Mouse (Mus musculus): ENCODE measurements around the gene Gm49366.
"Not testable (repeated sequence)": the region's sequence is repeated elsewhere in the genome, so short reads cannot be mapped to it uniquely, and the experiment has no call there.

Gm49366 gene

DNA sequence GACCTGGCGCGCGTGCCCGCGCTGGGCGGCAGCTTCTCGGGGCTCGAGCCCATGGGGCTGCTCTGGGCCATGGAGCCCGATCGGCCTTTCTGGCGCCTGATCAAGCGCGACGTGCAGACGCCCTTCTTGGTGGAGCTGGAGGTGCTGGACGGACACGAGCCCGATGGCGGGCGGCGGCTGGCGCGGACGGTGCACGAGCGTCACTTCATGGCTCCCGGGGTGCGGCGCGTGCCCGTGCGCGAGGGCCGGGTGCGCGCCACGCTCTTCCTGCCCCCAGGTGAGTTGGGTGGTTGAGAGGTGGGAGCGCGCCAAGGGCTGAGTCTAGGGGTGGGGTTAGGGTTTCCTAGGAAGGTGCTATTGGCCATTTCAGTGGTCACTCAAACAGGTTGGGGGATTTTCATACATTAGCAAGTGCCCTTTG is at the start of gene Gm49366:
Gene Gm49366, plus strand, starts transcription at position 245 of the 421 bp plus-strand sequence.
- DNase-seq = peak; percentile 69

DNA sequence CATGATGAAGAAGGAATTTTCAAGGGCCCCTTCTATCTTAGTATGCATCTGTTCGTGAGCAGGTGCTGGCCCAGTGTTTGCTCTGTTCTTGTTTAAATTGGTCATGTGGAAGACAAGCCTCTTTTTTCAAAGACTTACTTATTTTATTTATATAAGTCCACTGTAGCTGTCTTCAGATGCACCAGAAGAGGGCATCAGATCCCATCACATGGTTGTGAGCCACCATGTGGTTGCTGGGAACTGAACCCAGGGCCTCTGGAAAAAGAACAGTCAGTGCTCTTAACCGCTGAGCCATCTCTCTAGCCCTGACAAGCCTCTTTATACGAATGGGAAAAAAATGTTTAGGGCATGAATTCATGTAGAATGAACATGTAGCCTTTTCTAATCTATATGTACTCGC is 49.4 kb upstream of the Gm49366 start:
- no peak for DNase-seq

DNA sequence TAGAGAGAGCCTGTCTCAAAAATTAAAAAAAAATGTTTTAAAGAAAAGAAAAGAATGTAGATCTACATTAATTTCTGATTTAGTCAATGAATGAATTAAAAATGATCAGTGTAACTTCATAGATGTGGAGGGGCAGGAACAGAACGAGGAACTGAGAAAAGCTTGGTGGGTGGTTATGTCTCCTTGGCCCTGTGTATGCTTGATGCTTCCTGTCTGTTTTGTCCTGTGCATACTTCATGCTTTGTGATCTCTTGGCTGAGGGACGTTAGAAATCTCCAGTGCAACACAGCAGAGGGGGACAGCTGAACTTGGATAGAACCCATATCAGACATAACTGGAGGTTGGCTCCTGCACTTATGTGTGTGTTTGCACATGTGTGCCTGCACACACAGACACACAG is 41.5 kb upstream of the Gm49366 start:
- no peak for DNase-seq

DNA sequence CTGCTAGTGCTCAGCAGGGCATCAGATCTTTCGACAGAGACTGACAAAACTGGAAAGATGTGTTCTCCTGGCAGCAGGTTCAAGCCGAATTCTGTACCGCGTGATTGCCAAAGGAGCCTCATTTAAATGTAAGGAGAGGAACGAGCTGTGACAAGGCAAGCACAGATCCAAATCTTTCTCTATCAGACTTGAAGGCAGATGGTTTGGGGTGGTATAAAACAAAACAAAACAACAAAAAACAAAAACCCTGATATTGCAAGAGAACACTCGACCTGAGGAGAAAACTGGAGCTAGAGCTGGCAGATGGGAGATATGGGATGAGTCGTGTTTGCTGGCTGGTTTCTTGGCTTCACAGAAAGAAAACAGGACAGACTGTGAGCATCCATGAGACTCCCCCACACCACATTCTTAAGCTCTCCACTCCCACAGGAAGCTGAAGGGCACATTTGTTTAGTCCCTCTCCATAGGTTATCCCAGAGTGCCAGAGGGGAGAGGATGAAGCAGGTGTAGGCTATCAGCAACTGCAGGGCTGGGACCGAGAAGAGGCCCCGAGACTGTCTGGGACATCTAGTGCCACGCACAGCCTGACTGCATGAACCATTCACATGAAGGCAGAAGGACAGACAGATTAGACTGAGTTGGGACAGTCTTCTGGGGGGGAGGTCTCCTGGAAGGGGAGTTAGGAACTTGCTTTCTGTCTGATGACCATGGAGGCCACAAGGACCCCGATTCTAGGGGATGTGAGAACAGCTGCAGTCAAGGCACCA is 40.2 kb upstream of the Gm49366 start:
- DNase-seq = no peak

DNA sequence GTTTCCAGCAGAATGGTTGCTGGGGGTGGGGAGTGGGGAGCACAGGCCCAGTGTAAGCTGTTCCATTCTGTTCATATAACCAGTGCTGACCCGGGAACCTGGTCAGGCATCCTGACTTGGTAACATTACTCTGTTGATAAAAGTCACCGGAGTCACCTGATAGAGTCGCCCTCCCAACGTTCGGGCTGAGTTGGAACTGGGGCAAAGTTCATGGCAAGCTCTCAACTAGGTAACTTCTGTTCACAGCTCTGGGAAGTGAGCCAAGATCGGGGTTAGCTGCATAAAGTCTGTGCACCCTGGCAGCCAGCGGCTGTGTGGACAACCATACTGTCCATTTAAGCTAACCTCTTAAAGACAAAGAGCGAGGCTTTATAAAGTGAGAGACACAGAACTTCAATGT is 39.5 kb upstream of the Gm49366 start:
- DNase-seq = not testable (repeated sequence)

DNA sequence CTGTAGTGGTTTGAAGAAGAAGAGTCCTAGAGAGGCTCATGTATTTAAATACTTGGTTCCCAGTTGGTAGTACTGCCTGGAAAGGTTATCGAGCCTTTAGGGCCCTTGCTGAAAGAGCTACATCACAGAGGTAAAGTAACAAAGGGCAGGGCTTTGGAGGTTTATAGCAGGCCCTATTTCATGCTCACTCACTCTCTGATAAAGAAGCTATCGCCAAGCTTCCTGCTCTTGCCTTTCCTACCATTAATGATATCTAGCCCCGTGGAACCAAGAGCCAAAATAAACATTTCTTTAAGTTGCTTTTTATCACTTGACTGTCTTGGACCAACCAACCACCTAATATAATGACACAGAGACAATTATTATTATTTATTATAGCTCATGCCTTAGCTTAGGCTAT is 38.3 kb upstream of the Gm49366 start:
- no peak for DNase-seq

DNA sequence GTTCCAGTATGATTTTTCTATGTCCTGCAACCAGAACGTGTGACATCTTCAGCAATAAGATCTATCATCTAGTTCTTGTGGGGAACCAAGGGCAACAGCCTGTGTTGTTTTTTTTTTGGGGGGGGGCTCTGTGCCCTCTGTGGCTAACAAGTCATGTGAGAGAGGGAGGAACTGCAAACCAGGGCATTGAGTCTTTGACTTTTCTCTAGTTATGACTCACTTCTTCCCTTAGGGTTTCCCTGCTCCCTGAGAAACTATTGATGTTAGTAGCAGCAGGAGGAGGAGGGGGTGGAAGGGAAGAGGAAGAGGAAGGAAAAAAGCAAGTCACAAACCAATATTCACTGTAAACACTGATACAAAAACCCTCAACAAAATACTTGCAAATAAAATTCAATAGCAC is 34.9 kb upstream of the Gm49366 start:
- DNase-seq = no peak

DNA sequence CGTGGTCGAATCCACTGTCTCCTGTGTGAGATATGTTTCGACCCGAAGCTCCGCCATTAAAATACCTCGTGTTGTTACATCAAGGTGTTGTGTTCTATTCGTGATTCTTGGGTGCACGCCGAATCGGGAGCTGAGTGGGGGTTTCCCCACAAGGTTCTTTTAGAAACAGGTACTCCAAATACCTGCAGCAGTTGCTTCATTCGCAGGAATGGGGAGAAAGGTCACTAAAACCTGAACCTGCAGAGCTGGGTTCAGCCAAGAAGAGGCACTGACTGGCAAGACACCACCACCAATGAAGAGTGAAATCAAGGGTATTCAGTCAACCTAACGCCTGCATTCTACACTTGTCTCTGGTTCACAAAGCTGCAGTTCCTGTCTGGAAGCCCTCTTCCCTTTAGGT is 30.5 kb upstream of the Gm49366 start:
- no peak for DNase-seq

DNA sequence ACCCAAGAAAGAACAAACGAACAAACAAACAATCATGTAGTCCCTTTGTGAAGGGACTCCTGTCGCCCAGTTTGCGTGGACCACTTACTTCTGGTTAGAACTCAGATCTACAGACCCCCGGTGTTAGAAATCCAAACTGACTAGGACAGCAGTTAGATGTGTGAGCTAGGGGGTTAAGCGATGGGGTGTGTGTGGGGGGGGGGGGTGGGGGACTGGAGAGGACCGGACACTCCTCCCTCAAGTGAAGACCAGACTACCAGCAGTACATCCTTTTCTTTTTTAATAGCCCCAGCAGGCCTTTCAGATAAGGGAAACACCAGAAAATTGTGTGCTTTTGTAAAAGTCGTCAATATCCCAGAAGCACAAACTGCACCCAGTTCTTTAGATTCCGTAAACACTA is 30.0 kb upstream of the Gm49366 start:
- DNase-seq = no peak

DNA sequence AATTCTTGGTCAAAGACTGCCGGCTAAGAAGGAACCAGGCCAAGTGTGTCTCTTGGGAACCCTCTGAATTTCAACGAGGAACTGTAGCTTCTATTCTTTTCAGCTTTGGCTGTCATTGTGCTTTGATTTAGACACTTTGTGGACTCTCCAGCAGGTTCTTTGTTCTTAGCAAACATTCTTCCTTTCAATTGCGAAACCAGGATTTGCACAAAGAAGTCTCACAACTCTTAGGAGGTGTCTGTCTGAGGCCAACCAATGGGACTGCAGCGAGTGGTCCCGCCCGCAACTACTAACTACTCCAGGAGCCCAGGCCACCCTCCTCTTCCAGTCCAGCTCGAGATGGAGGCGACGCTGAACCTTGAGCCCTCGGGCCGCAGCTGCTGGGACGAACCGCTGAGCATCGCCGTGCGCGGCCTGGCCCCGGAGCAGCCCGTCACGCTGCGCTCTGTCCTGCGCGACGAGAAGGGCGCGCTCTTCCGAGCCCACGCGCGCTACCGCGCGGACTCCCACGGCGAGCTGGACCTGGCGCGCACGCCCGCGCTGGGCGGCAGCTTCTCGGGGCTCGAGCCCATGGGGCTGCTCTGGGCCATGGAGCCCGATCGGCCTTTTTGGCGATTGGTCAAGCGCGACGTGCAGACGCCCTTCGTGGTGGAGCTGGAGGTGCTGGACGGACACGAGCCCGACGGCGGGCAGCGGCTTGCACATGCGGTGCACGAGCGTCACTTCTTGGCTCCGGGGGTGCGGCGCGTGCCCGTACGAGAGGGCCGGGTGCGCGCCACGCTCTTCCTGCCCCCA is 29.4 kb upstream of the Gm49366 start, which contains the start of gene Acot1:
Gene Acot1, plus strand, starts transcription at position 320 of the 795 bp plus-strand sequence.
- DNase-seq = peak; percentile 40

DNA sequence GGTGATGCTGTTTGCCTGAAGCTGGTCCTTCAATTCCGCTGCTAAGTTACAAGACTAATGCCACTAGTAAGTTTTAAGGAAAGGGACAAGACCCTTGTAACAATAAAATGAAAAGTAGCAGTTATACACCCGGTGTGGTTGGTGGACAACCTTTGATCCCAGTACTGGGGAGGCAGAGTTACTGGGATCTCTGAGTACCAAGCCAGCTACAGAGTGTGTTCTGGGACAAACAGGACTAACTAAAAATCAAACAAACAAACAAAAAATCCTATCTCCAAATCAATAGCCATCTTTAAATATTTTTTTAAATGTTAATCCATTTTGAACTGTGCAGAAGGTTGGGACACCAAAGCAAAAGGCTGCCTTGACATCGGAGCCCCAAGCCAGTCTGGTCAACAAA is 28.5 kb upstream of the Gm49366 start:
- DNase-seq = no peak

DNA sequence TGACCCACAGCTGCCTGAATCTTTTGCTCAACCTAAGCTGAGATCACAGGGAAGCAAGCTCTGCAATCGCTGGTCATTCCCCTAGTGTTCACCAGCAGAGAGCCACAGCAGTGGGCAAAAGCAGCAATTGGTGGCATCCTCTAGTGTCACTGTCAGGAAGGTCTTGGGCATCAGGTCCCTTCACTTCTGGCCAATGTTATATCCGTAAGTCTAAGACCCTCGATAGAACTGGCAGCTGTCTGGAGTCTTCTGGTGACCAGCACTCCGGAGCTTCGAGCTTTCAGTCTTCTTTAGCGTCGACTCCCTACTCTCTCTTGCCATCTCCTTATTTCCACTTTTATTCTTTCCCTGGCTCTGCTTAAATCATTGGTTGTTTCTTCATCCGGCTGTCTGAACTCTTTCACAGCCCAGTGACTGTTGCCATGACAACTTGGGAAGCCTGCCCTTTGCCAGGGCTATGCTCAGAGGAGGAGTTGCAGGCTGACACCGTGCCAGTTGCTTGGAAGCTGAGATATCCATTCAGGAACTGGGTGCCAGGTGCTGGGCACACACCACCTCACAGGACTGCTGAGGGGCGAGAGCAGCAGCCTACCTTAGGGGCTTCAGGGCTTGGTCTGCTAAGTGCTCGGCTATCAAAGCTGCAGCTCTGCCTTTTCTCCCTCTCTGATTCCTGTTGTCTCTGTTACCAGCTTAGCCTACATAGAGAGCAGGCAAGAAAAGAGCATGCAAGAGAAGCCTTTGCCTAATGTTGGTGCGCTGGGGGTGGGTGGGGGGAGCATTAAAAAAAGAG is 27.3 kb upstream of the Gm49366 start:
- peak; percentile 81 for DNase-seq

DNA sequence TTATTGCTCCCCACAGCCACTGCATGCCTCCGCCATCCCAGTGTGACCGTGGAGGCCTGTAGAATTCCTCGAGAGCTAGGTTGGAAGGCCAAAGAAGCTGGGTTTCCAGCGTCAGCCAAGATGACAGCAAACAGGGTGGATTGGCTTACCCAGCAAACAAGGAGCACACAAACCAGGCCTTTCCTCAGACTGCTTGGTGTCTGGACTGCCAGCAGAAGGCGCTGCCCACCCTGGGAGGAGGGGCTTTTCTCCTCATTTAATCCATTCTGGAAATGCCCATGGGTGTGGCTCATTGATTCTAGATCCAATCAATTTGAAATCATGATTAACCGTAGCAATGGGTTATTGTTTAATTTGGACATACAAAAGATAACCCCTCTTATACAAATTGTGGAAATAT is 25.6 kb upstream of the Gm49366 start:
- DNase-seq = no peak

DNA sequence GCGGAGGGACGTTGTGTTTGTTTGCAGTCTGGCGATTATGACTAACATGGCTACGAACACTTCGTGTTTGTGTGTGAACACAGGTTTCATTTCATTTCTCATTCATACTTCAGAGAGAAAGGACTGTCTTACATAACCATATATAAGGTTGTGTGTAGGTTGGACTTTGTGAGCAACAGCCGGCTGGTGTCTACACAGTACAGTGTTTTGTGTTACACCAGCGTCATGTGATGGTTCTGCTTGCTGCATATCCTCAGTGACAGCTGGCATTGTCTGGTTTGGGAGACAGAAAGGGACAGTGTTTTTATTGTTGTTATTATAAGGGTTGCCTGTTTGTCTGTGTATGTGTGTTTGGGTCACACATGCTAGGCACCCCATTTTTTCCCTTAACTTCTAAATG is 25.0 kb upstream of the Gm49366 start:
- DNase-seq = no peak

DNA sequence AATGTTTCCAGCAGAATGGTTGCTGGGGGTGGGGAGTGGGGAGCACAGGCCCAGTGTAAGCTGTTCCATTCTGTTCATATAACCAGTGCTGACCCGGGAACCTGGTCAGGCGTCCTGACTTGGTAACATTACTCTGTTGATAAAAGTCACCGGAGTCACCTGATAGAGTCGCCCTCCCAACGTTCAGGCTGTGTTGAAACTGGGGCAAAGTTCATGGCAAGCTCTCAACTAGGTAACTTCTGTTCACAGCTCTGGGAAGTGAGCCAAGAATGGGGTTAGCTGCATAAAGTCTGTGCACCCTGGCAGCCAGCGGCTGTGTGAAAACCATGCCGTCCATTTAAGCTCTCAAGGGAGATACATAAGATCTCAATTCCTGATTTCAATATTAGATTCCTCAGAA is 18.2 kb upstream of the Gm49366 start:
- DNase-seq = not testable (repeated sequence)

DNA sequence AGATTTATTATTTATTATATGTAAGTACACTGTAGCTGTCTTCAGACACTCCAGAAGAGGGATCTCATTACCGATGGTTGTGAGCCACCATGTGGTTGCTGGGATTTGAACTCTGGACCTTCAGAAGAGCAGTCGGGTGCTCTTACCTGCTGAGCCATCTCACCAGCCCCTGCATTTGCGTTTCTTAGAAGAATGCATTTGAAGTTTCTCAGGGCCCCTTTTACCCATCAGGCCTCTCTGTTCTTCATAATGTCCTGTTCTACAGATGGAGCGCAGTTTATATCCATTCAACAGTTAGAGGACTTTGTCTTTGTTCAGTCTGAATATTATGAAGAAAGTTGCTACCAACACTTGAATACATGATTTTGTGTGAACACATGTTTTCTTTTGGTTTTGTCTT is 16.5 kb upstream of the Gm49366 start:
- DNase-seq = not testable (repeated sequence)

DNA sequence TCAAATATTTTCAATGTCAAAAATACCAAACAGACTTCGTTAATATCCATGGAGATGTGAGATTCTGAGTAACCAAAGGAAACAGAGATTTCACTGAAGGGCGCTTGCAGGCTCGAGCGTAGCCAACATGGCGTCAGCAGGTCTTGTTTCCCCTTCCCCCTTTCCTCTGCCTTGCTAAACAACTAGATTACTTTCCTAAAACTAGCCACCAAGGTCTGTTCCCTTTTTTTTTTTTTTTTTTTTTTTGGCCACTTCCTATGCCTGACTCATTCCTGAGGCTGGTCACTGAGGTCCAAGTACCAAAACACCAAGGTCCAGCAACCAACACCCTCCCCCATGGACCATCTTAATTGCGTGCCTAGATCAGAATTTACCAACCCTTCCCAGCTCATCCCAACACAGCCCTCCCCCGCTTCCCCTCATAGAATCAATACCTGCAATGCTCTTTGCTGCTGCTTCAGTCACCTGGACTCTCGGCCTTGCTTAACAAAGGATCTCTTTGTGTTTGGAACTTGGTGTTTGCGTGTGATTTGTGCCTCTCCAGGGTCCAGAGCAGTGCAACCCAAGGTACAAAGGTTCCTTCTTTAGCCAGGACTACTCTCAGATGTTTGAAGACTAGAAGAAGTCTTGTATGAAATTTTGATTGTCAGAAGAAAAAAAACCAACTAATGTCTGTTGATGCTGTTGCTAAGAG is 15.5 kb upstream of the Gm49366 start:
- no peak for DNase-seq

DNA sequence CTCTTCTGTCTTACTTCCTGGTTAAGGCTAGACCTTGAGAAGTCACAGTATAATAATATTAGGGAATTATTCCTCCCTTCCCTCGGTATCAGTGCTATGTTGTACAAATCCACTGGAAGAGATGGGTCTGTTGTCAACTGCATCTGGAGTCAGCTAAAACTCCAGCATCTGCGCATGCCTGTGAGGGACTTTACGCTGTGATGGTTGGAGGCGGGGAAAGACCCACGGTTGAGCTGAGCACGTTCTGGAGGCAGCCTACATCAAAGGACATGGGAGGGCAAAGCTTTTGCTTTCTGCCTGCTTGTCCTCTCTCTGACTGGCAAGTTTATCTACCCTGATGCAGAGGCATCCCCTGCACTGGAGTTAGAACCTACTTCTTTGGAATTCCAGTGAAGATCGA is 12.8 kb upstream of the Gm49366 start:
- no peak for DNase-seq

DNA sequence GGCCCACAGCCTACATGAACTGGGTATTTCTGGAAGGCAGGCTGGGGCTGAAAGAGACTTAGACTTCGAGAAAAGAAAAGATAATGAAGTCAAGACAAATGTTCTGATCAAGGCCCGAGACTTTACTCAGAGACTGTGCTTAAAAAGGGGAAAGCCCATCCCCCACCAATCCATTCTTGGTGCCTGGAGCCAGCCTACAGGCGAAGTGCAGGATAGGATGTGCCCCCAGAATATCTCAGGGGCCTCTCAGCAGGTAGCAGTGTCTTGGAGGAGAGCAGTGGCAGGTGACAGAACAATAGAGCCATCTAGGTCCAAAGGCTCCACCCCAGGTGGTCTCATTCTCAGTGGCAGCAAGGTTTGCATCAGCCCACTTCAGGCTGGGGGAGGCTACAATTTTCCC is 10.4 kb upstream of the Gm49366 start:
- DNase-seq = not testable (repeated sequence)

DNA sequence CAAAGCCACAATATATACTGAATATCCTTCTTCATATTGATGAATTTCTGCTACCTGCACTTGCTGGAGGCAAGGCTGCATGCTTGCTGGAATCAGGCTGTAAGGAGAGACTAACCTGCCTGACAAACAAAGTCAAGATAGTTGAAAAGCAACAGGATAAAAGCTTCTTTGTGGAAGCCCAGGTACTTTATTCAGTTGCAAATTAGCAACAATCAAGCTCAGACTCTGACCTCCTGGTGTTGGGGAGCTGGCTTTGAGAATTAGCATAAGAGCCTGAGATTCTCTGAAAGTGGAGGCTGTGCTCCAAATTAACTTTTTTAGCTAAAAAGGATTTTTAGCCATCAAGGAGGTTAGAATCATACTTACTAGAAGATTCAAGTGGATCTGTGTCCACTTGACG is 9.7 kb upstream of the Gm49366 start:
- not testable (repeated sequence) for DNase-seq

DNA sequence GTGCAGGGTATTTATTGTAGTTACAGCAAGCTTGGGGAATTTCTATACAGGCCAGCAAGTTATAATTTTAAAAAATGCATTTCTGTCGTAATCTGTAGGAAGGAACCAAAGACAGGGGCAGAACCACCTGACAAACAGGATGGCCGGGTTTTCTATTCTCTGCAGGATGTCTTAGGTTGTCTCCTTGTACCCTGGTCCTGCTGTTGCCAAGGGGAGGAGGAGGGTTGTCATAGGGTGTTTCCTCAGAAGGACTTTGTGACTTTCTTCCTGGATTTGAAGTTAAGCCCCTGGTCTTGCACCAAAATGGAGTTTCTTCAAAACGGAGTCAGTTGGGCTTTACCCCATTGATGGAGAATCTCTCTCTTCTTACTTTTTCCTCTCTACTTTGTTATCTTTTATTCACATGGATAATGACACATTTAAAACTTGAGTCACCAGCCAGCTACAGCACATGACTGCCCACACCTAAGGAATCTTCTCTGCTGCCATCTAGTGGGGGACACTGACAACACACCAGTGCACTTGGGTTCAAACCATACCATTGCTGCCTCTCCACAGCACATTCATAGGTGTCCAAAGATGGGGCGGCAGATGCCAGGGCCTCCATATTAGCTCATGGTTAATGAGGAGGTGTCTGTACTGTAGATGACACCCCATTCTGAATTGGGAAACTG is 7.9 kb upstream of the Gm49366 start:
- peak; percentile 71 for DNase-seq

DNA sequence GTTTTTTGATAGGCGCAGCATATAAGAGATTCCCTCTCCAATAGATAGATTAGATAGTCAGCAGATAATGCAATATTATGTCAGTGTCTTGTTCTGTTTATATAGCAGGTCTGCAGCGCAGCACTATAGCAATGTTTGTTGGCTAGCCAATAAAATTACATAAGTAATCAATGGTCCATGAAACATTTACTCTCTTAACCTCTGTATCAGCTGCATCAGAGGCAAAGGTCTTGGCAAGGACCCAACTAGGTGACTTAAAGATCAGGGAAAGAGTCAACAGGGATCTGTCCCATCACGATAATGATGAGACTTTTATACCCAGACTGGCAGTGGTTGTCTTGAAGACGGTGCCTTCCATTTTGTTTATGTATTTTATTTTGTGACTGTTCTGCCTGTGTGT is 5.9 kb upstream of the Gm49366 start:
- DNase-seq = no peak

Measured in cerebellum, adult 9-11 months (tissue).